Mouse (Mus musculus): ENCODE measurements at regions not wholly inside any gene's neighbourhood (a gene's known extent, or its start where the extent isn't known, plus 50 kb on each side); places are given as distances from the start of the nearest gene placed in this dataset.
A peak's percentile ranks its signal among the peaks of the same experiment; 100 is the strongest.

DNA sequence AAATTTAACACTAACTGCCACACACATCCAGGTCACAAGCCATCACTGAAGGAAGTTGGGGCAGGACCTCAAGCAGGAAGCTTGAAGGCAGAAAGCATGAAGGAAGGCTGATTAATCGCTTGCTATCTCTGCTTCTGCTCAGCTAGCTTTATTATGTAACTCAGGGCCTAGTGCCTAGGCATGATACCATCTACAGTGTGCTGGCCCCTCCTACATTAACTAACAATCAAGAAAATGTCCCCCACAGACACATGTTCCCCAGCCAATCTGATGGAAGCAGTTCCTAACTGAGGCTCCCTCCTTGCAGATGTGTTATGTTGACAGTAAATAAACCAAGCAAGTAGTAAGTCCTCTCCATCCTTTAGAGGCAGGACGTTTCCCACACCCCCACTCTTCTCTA is 186.6 kb downstream of the Pfkfb3 start:
- WGBS = 78% methylated on average over 2 of the region's 2 CpGs
- H3K4me1 ChIP-seq (ENCODE audit: control insufficient read depth, insufficient read depth, low read length) = no peaks in the 10 kb centered on the region
- no peak overlapping the region for H3K4me3 ChIP-seq (ENCODE audit: low read depth, low read length)
- ATAC-seq (ENCODE audit: low read depth) = no peak
- no peaks in the 10 kb centered on the region for H3K36me3 ChIP-seq (ENCODE audit: control insufficient read depth, insufficient read depth, low read length)
- H3K27me3 ChIP-seq (ENCODE audit: control insufficient read depth, insufficient read depth, low read length) = no peaks in the 10 kb centered on the region
- no peaks in the 10 kb centered on the region for H3K9me3 ChIP-seq (ENCODE audit: control insufficient read depth, low read length)
- no peak overlapping the region for H3K9ac ChIP-seq (replicated peaks; ENCODE audit: low read depth, low read length)
- no peak overlapping the region for H3K4me2 ChIP-seq (ENCODE audit: low read depth, low read length)
- H3K27ac ChIP-seq (ENCODE audit: low read depth, low read length) = no peak overlapping the region

DNA sequence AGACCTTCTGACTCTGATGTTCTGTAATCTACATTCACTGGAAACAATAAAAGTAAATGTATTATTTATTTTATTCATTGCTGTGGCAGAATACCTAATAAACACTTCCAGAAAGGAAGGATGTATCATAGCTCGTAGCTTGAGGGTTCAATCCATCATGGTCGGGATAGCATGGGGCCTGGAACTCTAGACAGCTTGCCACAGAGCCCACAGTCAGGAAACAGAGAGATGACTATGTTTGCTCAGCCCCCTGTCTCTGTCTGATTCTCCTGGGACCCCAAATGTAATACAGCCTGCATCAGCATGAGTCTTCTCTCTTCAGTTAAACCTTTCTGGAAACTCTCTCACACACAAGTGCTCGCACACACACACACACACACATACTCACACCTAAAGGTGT is 188.1 kb downstream of the Pfkfb3 start:
- no peaks in the 10 kb centered on the region for H3K36me3 ChIP-seq (ENCODE audit: control insufficient read depth, insufficient read depth, low read length)
- no peaks in the 10 kb centered on the region for H3K4me1 ChIP-seq (ENCODE audit: control insufficient read depth, insufficient read depth, low read length)
- H3K27me3 ChIP-seq (ENCODE audit: control insufficient read depth, insufficient read depth, low read length) = no peaks in the 10 kb centered on the region
- H3K4me2 ChIP-seq (ENCODE audit: low read depth, low read length) = no peak overlapping the region
- H3K9ac ChIP-seq (replicated peaks; ENCODE audit: low read depth, low read length) = no peak overlapping the region
- H3K27ac ChIP-seq (ENCODE audit: low read depth, low read length) = no peak overlapping the region
- no peak for ATAC-seq (ENCODE audit: low read depth)
- H3K4me3 ChIP-seq (ENCODE audit: low read depth, low read length) = no peak overlapping the region
- 80% methylated on average over 3 of the region's 3 CpGs for WGBS
- H3K9me3 ChIP-seq (ENCODE audit: control insufficient read depth, low read length) = no peaks in the 10 kb centered on the region

DNA sequence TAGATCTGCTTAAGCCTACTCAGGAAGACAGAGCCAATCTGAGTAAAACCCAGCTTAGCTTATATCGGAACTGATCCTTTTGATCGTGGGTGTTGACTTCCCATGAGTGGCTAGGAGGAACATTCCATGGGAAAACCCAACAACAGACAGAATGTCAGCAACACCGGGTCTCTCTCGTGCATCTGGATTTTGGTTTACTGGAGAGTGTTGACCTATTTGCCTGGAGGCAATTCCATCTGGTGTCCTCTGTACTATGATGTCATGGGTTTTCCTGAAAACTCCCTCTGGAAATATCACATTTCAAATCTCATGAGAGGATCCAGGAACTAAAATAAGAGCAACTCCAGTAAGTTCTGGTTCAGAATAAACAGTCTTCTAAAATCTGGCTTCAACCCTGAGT is 188.5 kb downstream of the Pfkfb3 start:
- 77% methylated on average over 4 of the region's 4 CpGs for WGBS
- no peak overlapping the region for H3K4me2 ChIP-seq (ENCODE audit: low read depth, low read length)
- no peaks in the 10 kb centered on the region for H3K27me3 ChIP-seq (ENCODE audit: control insufficient read depth, insufficient read depth, low read length)
- H3K27ac ChIP-seq (ENCODE audit: low read depth, low read length) = no peak overlapping the region
- H3K36me3 ChIP-seq (ENCODE audit: control insufficient read depth, insufficient read depth, low read length) = no peaks in the 10 kb centered on the region
- no peak overlapping the region for H3K4me3 ChIP-seq (ENCODE audit: low read depth, low read length)
- H3K4me1 ChIP-seq (ENCODE audit: control insufficient read depth, insufficient read depth, low read length) = no peaks in the 10 kb centered on the region
- no peak overlapping the region for H3K9ac ChIP-seq (replicated peaks; ENCODE audit: low read depth, low read length)
- ATAC-seq (ENCODE audit: low read depth) = no peak
- no peaks in the 10 kb centered on the region for H3K9me3 ChIP-seq (ENCODE audit: control insufficient read depth, low read length)

DNA sequence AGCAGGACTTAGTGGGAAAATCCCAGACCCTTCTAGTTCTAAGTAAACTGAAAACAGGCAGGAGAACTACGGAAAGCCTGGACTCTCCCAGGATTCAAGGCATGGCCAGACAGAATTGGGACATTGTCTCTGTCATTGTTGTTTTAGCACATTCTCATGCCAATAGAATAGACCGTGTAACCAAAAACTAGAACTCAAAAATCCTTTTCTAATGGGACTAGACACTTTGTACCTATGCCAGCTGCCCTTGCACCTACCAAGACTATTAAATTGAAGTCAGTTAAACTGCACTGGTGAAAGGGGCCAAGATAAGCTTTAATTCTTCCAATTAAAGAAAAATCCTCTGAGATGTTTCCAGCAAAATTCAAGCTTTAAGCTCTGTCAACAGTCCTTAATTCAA is 189.8 kb downstream of the Pfkfb3 start:
- WGBS = 83% methylated on average over 2 of the region's 2 CpGs
- Histone ChIP-seq H3K27ac (ENCODE audit: low read depth, low read length) (no peak overlapping the region), H3K27me3 (ENCODE audit: control insufficient read depth, insufficient read depth, low read length) (no peaks in the 10 kb centered on the region), H3K4me2 (ENCODE audit: low read depth, low read length) (no peak overlapping the region), H3K9ac (replicated peaks; ENCODE audit: low read depth, low read length) (no peak overlapping the region), H3K4me3 (ENCODE audit: low read depth, low read length) (no peak overlapping the region), H3K4me1 (ENCODE audit: control insufficient read depth, insufficient read depth, low read length) (no peaks in the 10 kb centered on the region), H3K9me3 (ENCODE audit: control insufficient read depth, low read length) (no peaks in the 10 kb centered on the region), H3K36me3 (ENCODE audit: control insufficient read depth, insufficient read depth, low read length) (no peaks in the 10 kb centered on the region)
- no peak for ATAC-seq (ENCODE audit: low read depth)

DNA sequence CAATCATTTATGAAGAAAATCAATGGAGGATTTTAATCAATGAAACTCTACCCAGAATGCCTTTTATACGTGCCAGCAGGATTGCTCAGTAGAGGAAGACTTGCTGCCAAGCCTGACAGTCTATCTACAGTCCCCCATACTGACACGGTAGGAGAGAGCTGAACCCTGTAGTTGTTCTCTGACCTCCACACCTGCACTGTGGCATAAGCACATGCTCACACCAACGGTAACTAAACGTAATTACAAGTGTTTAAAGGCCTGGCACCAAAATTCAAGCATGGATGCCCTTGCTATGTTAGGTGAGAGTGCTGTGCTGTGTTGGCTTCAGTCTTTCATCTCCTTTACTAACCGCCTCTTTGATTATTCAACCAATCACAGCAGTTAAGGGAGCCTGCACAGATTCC is 190.8 kb downstream of the Pfkfb3 start:
- no peak overlapping the region for H3K9ac ChIP-seq (replicated peaks; ENCODE audit: low read depth, low read length)
- no peaks in the 10 kb centered on the region for H3K9me3 ChIP-seq (ENCODE audit: control insufficient read depth, low read length)
- ATAC-seq (ENCODE audit: low read depth) = peak; percentile 72
- H3K4me2 ChIP-seq (ENCODE audit: low read depth, low read length) = no peak overlapping the region
- H3K36me3 ChIP-seq (ENCODE audit: control insufficient read depth, insufficient read depth, low read length) = no peaks in the 10 kb centered on the region
- H3K4me1 ChIP-seq (ENCODE audit: control insufficient read depth, insufficient read depth, low read length) = no peaks in the 10 kb centered on the region
- no peak overlapping the region for H3K4me3 ChIP-seq (ENCODE audit: low read depth, low read length)
- no peak overlapping the region; the same call in 1 of the 2 replicates for H3K27ac ChIP-seq (ENCODE audit: low read depth, low read length)
- no peaks in the 10 kb centered on the region for H3K27me3 ChIP-seq (ENCODE audit: control insufficient read depth, insufficient read depth, low read length)
- 66% methylated on average over 5 of the region's 5 CpGs for WGBS

DNA sequence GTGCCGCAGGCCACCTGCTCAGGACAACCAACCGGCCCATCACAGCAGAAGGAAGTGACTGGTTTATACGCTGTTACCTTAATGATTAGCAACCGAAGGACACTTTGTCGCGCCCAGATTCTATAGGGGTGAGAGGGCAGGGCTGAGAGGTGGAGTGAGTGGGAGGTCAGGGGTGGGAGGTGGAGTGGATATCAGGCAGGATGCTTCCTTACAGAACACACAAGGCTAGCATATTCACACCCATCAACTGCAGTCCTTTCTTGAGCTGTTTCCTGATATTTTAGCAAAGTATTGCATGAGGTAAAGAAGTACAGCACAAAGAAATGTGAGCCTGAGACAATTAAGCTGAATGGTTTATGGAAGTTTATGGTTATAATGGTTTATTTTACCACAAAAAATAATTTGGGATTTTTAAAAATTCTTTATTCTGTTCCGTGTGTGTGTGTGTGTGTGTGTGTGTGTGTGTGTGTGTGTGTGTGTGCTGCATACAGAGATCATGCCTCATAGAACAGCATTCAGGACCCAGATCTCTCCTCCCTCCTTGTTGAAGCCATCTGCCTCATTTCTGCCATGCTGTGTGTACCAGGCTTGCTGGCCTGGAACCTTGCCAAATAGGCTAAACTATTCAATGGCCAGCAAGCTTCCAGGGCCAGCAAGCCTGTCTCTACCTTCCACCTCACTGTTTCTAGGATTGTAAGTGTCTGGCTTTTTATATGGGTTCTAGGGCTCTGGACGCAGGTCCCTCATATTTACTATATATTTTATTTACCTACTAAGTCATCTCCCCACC is 190.5 kb downstream of the Prkcq start:
- Histone ChIP-seq H3K4me3 (ENCODE audit: low read depth, low read length) (no peak overlapping the region), H3K36me3 (ENCODE audit: control insufficient read depth, insufficient read depth, low read length) (no peaks in the 10 kb centered on the region), H3K9ac (replicated peaks; ENCODE audit: low read depth, low read length) (no peak overlapping the region), H3K9me3 (ENCODE audit: control insufficient read depth, low read length) (no peaks in the 10 kb centered on the region), H3K4me1 (ENCODE audit: control insufficient read depth, insufficient read depth, low read length) (no peaks in the 10 kb centered on the region), H3K27ac (ENCODE audit: low read depth, low read length) (no peak overlapping the region; the same call in 1 of the 2 replicates), H3K4me2 (ENCODE audit: low read depth, low read length) (no peak overlapping the region), H3K27me3 (ENCODE audit: control insufficient read depth, insufficient read depth, low read length) (no peaks in the 10 kb centered on the region)
- peak; percentile 92 for ATAC-seq (ENCODE audit: low read depth)
- 80% methylated on average over 8 of the region's 8 CpGs for WGBS

DNA sequence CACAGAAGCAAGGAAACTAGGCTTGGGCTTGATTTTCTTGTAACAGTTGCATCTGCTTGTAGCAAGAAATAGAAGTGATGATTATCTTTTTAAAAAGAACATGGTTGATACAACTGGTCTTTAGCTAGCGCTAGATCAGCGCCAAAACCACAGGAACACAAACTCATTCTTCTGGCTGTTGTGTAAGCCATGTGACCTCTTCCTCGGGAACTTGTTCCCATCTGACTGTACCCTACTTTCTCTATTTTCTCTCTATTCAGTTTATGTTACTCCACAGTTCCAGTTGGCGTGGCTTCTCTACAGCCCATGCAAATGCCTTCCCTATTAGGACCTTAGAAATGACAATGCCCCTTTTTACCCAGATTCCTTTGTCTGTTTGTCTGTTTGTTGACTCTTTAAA is 187.4 kb downstream of the Prkcq start:
- Histone ChIP-seq H3K9ac (replicated peaks; ENCODE audit: low read depth, low read length) (no peak overlapping the region), H3K4me3 (ENCODE audit: low read depth, low read length) (no peak overlapping the region), H3K27me3 (ENCODE audit: control insufficient read depth, insufficient read depth, low read length) (no peaks in the 10 kb centered on the region), H3K36me3 (ENCODE audit: control insufficient read depth, insufficient read depth, low read length) (no peaks in the 10 kb centered on the region), H3K27ac (ENCODE audit: low read depth, low read length) (no peak overlapping the region), H3K4me1 (ENCODE audit: control insufficient read depth, insufficient read depth, low read length) (no peaks in the 10 kb centered on the region), H3K9me3 (ENCODE audit: control insufficient read depth, low read length) (no peaks in the 10 kb centered on the region), H3K4me2 (ENCODE audit: low read depth, low read length) (no peak overlapping the region)
- 81% methylated on average over 4 of the region's 4 CpGs for WGBS
- no peak for ATAC-seq (ENCODE audit: low read depth)

DNA sequence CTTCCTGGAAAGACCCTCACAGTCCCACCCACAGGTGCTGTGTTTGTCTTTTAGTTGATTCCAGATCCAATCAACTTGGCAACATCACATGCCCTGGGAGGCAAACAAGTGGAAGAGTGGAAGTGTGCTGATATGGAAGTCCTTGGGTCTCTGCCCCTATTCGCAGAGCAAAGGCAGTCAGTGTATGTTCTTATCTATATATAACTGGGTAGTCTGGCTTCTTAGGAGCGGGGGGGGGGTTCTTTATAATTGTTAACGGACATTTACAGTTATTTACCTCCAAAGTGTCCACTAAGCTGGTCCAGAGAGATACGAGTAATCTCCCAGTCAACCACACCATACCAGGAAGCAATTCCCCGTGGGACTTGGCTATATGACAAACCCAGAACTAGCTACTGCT is 184.8 kb downstream of the Prkcq start:
- ATAC-seq (ENCODE audit: low read depth) = no peak
- no peaks in the 10 kb centered on the region for H3K27me3 ChIP-seq (ENCODE audit: control insufficient read depth, insufficient read depth, low read length)
- no peaks in the 10 kb centered on the region for H3K9me3 ChIP-seq (ENCODE audit: control insufficient read depth, low read length)
- no peak overlapping the region for H3K27ac ChIP-seq (ENCODE audit: low read depth, low read length)
- H3K9ac ChIP-seq (replicated peaks; ENCODE audit: low read depth, low read length) = no peak overlapping the region
- H3K4me1 ChIP-seq (ENCODE audit: control insufficient read depth, insufficient read depth, low read length) = no peaks in the 10 kb centered on the region
- WGBS = 88% methylated on average over 5 of the region's 5 CpGs
- no peaks in the 10 kb centered on the region for H3K36me3 ChIP-seq (ENCODE audit: control insufficient read depth, insufficient read depth, low read length)
- H3K4me3 ChIP-seq (ENCODE audit: low read depth, low read length) = no peak overlapping the region
- no peak overlapping the region for H3K4me2 ChIP-seq (ENCODE audit: low read depth, low read length)

DNA sequence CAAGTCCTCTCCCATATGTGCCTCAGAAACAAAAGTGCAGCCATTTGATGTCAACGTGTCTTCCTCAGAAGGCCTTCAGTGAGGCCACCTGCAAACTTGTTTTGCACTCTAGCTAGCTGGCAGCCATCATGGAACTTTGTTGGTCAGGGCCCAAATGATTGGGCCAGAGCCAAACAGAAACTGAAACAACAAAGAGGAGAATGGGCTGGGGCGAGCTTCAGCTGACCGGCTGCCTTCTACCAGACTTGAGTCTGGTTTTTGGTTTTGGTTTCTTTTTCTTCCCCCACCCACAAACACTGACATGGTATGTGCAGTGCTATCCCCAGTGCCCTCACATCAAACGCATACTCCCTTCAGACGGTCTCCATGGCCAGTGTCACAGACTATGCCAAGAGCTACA is 183.7 kb downstream of the Prkcq start:
- WGBS = 94% methylated on average over 5 of the region's 5 CpGs
- H3K9me3 ChIP-seq (ENCODE audit: control insufficient read depth, low read length) = no peaks in the 10 kb centered on the region
- H3K36me3 ChIP-seq (ENCODE audit: control insufficient read depth, insufficient read depth, low read length) = no peaks in the 10 kb centered on the region
- no peak overlapping the region for H3K9ac ChIP-seq (replicated peaks; ENCODE audit: low read depth, low read length)
- no peak overlapping the region for H3K4me3 ChIP-seq (ENCODE audit: low read depth, low read length)
- no peak for ATAC-seq (ENCODE audit: low read depth)
- H3K4me2 ChIP-seq (ENCODE audit: low read depth, low read length) = no peak overlapping the region
- H3K27ac ChIP-seq (ENCODE audit: low read depth, low read length) = no peak overlapping the region
- no peaks in the 10 kb centered on the region for H3K27me3 ChIP-seq (ENCODE audit: control insufficient read depth, insufficient read depth, low read length)
- no peaks in the 10 kb centered on the region for H3K4me1 ChIP-seq (ENCODE audit: control insufficient read depth, insufficient read depth, low read length)

All from neural tube, embryonic 14.5 days (tissue).